Mouse (Mus musculus) CH12F3 (cell line): Measurements from ENCODE around the gene Taar8c.
"Not testable (repeated sequence)": the region's sequence is repeated elsewhere in the genome, so short reads cannot be mapped to it uniquely, and the experiment has no call there.

ENCODE experiments used
- in situ Hi-C: fragments of 300-500 bp; cut with MboI; formaldehyde crosslinking; loops from 2 replicates; pipeline ENCODE4 v1.14.3; 2020; ENCODE audit warnings: low sequenced_read_pairs

Gene Taar8c

GRCm38 (mm10) chr10:24101812-24102211 lies at the start of gene Taar8c:
TSS of gene Taar8c (minus strand) at chr10:24101912.
- in situ Hi-C loops = not testable (repeated sequence)

- in situ Hi-C loops = no loop called here
Observed at GRCm38 (mm10) chr10:24150086-24150485, 48.4 kb upstream of the Taar8c start.

DNA sequence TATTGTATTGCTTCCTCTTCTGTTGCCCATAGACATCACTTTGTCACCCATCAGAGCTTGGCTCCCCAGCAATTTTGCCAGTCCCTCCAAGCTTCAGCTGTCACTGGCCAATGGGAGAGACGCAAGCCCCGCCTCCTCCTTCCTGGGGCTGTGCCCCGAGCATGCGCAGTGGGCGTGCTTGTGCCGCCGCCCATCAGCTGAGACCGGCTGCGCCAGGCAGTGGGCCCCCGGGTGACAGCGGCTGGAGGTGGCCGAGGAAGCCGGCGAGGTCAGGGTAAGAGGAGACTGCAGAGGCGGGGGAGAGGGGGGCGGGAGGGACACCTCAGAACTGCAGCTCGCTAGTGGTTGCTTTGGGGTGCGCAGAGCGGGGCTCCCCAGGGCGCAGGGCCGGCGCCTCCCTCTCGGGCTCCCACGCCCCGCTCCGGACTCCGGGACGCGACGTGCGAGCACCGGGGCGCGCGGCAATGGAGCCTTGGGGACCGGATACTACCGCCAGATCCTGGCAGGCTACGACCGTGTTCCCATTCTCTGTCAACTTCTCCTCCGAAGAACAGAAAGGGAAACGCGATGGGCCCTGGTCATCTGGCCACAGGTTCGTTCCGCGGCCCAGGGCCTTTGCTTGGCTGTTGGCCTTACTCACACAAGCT lies 47.5 kb upstream of the Taar8c start, which contains the start of gene Stx7:
Gene Stx7, plus strand, starts transcription at position 168 of the 647 bp plus-strand sequence.
- in situ Hi-C loops = no loop called here

DNA sequence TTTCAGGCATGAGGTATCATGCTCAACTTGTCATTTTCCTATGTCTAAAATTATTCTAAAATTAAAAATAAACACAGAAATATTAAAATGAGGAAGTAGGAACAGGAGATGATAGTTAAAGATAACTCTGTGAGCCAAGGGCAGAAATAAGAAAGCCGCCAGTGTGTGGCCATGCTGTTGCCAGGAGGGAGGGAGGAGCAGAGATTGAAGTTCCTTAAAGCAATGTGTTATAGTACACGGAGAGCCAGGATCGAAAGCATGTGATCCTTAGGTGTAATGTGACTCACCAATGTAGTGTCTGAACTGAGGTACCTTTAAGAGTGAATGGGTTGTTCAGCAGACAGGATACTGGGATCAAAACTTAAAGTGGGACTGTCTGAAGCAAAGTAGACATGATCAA lies 41.0 kb upstream of the Taar8c start:
- in situ Hi-C loops = no loop called here

DNA sequence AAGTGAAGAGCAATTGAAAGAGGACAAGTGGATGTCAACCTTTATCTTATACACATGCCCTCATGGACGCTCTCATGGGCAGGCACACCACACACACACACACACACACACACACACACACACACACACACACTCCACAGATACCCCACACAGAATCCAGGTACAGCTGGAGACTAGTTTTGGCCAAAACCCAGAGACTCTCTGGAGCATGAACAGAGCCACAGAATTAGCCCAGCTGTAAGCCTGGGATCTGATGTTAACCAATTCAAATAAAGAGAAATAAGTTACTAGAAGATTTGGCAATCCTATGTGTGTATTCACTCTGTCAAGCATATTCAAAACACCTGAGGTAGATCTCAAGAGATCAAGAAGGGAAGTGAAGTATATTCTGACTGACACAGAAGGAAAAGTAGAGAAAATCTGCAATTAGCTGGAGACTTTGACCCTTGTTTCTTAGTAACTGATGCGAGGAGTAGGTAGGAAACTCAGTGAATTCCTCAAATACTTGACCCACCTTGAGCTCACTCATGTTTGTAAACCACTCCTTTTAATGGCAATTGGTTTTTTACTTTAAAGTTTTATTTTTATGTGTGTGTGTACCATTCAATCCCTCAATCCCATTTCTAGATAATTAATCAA lies 37.0 kb upstream of the Taar8c start:
- in situ Hi-C loops = no loop called here

- in situ Hi-C loops = no loop called here
Observed at GRCm38 (mm10) chr10:24134071-24134645, 32.4 kb upstream of the Taar8c start.

DNA sequence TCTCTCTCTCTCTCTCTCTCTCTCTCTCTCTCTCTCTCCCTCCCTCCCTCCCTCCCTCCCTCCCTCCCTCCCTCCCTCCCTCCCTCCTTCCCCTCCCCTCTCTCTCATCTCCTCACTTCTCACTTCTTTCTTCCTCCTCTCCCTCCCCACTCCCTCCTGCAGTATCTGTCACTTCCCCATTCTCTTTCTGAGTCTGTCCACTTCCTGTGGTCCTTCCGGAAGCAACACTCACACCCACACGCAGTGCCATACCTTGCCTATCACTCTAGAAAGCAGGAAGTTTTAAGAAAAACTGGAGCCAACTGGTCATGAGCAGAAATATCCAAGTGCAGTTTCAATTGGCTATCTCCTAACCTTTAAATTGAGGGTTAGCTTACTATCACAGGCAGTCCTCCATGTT lies 31.4 kb upstream of the Taar8c start:
- in situ Hi-C loops = no loop called here

DNA sequence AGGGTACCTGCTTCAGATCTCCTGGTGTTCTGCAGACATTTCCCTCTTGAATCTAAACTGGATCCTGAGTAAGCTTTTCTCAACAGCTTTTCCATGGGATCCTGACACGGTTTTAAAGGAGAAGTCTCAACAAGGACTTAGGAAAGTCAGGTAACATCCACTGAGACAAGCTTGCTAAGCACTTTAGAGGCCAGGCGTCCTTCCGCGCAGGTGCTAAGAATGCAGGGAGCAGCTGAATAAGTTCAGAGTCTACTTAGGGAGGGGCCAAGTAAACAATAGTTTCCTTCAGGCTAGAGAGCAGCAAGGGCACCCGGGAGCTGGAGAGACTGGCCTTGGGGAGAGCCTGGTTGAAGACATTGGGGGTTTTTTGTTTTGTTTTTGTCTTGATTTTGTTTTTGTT lies 30.6 kb upstream of the Taar8c start:
- in situ Hi-C loops = no loop called here

- in situ Hi-C loops = no loop called here
Observed at GRCm38 (mm10) chr10:24131451-24132262, 29.9 kb upstream of the Taar8c start.

DNA sequence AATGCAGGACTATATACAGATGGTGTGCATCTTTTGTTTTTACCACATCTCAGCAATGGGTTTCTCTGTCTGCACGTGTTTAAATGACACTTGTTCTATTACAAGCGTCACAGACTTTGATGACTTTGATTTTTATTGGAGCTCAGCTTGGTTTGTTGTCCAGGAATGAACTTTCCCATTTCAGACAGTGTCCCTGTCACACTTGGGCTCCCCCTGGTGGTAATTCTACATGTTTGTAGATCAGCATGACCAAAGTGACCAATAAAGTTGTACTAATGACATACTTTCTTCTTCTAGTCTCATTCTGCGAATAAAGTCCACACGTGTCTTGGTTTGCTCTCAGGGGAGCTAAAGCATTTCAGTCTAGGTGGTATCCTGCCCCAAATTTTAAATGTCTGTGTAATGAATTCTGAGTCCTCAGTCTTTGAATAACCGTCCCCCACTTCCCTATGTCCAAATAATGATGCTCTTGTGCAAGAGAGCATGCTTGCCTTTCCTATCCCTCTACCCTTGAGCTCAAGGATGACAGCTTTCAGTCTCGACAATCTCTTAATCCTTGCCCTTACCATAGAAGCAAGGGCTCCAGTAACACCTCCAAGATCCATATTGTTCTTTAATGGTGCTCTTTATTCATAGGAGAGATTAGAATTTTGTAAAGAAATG lies 9.5 kb upstream of the Taar8c start:
- in situ Hi-C loops = no loop called here

DNA sequence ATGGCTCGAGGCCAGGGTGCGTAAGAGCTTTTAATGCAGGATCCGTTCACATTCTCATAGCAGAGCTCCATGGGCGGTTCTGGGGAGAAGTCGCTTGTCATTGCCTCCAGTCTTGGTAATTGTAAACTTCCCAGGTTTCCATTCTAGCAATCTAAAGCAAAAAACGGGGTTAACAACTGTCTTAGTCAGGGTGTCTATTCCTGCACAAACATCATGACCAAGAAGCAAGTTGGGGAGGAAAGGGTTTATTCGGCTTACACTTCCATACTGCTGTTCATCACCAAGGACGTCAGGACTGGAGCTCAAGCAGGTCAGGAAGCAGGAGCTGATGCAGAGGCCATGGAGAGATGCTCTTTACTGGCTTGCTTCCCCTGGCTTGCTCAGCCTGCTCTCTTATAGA lies 7.7 kb upstream of the Taar8c start, which contains the start of gene Taar9:
Gene Taar9, minus strand, starts transcription at position 101 of the 400 bp plus-strand sequence.
- in situ Hi-C loops = not testable (repeated sequence)

DNA sequence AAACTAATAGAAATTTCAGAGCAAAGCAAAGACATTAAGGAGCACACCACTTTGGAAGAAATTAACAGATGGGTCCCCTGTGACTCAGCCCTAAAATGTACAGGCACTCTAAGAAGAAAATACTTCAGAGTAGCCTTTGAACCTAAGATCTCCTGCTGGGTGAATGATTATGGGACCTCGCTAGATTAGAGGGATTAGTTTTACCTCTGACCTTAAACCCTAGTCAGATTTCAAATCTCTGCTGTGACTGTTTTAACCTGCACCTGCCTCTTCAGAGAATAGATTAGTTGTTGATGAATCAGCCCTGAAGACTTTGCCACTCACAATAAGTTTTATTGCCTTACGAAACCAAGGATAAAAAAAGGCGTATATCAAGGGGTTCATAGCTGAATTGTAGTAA lies 6.5 kb upstream of the Taar8c start:
- in situ Hi-C loops = no loop called here

DNA sequence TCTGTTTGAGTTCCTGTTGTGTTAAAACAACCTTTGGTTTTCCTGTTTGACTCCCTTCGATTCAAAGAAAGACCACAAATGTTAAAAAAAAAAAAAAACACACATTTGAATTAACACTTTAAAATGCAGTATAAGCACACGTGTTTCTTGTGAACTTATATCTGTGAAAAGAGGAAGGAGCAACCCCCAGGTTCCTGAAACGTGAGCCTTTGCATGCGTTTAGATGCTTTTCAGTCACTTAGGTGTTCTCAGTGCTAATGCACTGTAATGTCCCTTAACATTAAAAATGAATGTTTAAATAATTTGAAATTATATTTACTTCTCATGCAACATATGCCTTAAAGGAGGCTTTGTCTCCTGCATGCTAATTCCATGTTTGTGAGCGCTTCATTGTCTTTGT lies 6.0 kb upstream of the Taar8c start:
- in situ Hi-C loops = no loop called here

DNA sequence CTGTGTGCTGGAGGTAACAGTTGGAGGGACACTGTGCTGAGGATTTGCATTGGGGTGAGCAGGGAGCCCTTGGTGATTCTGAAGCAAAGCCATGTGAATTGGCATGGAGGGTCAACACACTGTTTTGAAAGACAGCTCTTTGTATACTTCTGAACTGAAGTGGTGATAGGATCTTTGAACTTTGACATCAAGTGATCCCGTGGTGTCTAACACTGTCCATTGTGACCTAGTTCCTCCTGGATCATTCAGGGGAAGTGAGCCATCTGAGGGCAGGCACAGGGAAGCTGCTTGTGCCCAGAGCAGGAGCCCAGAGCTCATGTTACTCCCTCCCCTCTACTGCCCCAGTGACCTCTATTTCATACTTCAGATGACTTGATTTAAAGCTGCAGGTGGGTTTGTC lies 1.6 kb upstream of the Taar8c start:
- in situ Hi-C loops = not testable (repeated sequence)

- in situ Hi-C loops = loop anchor here (25.0 kb wide), 1 partner anchor 285 kb away; no protein-coding TSS in a partner anchor
Observed at GRCm38 (mm10) chr10:24097010-24097409, 4.7 kb downstream of the Taar8c start.

GRCm38 (mm10) chr10:24092194-24092593 lies 9.5 kb downstream of the Taar8c start, which contains the start of gene Taar8b:
TSS of gene Taar8b (minus strand) at chr10:24092294.
- in situ Hi-C loops = loop anchor here (25.0 kb wide), 1 partner anchor 280 kb away; no protein-coding TSS in a partner anchor

DNA sequence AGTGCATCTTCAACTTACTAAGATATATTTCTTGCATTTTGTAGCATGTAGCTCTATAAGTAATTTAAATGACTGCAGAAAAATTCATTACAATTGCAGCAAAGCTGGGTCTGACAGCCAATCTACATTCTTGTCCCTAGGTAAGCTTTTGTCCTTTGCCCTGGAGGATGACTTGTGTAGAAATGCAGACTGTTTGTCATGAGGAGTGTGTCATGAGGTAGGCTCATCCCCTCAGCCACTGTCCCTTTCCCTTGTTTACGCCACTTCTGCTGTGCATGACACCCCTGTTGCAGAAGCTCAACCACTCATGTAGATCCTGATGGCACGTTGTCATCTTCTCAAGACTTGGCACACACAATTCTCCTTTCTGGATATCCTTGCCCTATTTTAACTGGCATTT lies 14.5 kb downstream of the Taar8c start:
- in situ Hi-C loops = loop anchor here (25.0 kb wide), 1 partner anchor 275 kb away; no protein-coding TSS in a partner anchor

DNA sequence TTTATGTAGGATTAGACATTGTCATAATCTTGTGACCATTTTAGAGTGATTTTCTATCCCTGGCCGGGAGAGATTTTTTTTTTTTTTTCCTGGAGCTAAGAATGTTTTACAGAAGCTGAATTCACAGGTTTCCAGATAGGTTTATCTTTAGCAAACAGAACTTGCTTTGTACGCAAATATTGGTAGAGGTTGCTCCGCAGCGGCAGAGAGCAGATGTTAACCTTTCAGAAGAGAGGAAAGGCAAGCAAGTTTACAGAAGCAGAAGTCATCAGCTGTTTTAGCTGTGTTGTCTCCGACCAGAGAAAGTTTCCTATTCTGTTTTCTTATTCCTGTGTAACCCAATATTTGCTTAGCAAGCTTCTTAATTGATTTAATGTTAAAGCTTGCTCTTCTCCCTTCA lies 15.2 kb downstream of the Taar8c start:
- in situ Hi-C loops = loop anchor here (25.0 kb wide), 1 partner anchor 274 kb away; no protein-coding TSS in a partner anchor

- in situ Hi-C loops = loop anchor here (25.0 kb wide), 1 partner anchor 274 kb away; no protein-coding TSS in a partner anchor
Observed at GRCm38 (mm10) chr10:24085936-24086335, 15.8 kb downstream of the Taar8c start.

GRCm38 (mm10) chr10:24080166-24080565 lies 21.5 kb downstream of the Taar8c start:
- in situ Hi-C loops = loop anchor here (25.0 kb wide), 1 partner anchor 268 kb away; no protein-coding TSS in a partner anchor
